Mouse (Mus musculus): ENCODE measurements around the gene Olfr791.

Gene Olfr791

GRCm38 (mm10) chr10:129521492-129521891, at the start of gene Olfr791:
Olfr791 (plus strand) TSS chr10:129521792.
- no peak for DNase-seq (ENCODE audit: extremely low read depth, insufficient read length, low spot score)

GRCm38 (mm10) chr10:129473256-129473655, 48.3 kb upstream of the Olfr791 start:
- no peak for DNase-seq (ENCODE audit: extremely low read depth, insufficient read length, low spot score)

GRCm38 (mm10) chr10:129473723-129474122, 47.9 kb upstream of the Olfr791 start:
- no peak for DNase-seq (ENCODE audit: extremely low read depth, insufficient read length, low spot score)

- no peak for DNase-seq (ENCODE audit: extremely low read depth, insufficient read length, low spot score)
Measured at GRCm38 (mm10) chr10:129484452-129484851, 37.1 kb upstream of the Olfr791 start, which contains the start of gene Olfr789. Olfr789 (plus strand) TSS chr10:129484752.

GRCm38 (mm10) chr10:129490101-129490500, 31.5 kb upstream of the Olfr791 start:
- no peak for DNase-seq (ENCODE audit: extremely low read depth, insufficient read length, low spot score)

GRCm38 (mm10) chr10:129498192-129498591, 23.4 kb upstream of the Olfr791 start, which contains the start of gene Olfr790:
Olfr790 (plus strand) TSS chr10:129498492.
- DNase-seq (ENCODE audit: extremely low read depth, insufficient read length, low spot score) = no peak

GRCm38 (mm10) chr10:129538862-129539261, 17.3 kb downstream of the Olfr791 start, which contains the start of gene Olfr792:
Olfr792 (plus strand) TSS chr10:129539162.
- DNase-seq (ENCODE audit: extremely low read depth, insufficient read length, low spot score) = no peak

- DNase-seq (ENCODE audit: extremely low read depth, insufficient read length, low spot score) = no peak
Measured at GRCm38 (mm10) chr10:129549354-129549753, 27.8 kb downstream of the Olfr791 start.

- DNase-seq (ENCODE audit: extremely low read depth, insufficient read length, low spot score) = no peak
Measured at GRCm38 (mm10) chr10:129567355-129567754, 45.8 kb downstream of the Olfr791 start, which contains the start of gene Olfr794. Olfr794 (plus strand) TSS chr10:129567655.

- no peak for DNase-seq (ENCODE audit: extremely low read depth, insufficient read length, low spot score)
Measured at GRCm38 (mm10) chr10:129577066-129577465, 55.5 kb downstream of the Olfr791 start.
